Mouse (Mus musculus) embryo, embryonic 9.5 days (tissue): ENCODE measurements around the gene Greb1.
A peak's percentile ranks its signal among the peaks of the same experiment; 100 is the strongest.

ENCODE experiments used
- DNase-seq: peaks from one replicate; pipeline ENCODE4 v3.0.0-alpha.2; 2017; ENCODE audit errors: extremely low spot score

Gene Greb1

DNA sequence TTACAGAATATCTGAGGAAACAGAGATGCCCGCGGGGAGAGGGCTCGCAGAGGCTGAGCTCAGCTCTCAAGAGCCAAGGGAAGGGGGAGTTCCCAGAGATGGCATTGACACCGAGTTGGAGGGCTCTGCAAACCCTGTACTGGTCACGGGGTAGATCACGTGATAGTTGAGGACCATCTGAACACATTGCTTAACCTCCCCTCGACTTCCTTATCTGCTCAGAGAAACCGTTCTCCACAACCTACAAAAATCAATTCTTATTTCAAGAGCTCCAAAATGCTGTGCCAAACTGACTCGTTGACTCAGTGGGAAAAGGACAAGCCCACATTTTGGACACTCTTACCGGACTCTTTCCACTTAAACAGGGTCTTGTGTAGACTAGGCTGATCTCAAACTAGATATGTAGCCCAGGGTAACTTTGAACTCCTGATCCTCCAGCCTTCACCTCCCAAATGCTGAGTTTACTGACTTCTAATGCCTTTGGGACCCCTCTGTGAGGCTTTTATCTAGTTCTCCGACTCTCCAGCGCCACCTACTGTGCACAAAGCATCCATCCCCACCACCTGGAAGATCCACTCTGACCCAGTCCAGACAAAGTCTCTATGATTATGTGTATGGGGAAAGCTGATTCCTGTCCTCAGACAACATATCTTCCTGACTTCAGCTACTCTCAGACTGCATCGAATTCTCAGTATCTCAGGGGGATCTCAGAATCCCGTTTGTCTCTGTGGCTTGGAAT, 166.4 kb downstream of the Greb1 start:
- peak; percentile 63 for DNase-seq

DNA sequence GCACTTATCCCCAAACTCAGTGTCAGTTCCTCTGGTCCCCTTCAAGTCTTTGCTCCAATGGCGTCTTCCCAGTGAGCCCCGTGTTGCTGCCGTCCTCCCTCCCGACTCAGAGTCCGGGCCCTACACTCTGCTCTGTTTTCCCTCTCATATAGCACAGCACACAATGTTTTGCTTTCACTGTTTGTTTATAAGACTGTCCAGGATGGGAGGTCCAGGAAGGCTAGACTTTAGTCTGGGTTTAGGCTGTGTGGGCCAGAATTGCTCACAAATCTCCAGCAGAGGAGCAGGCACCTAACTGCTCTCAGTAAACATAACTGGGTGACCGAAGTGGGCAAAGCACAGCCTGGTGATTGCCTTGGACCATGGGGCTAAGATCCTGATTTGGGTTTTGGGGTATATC, 167.5 kb downstream of the Greb1 start:
- DNase-seq = no peak

- no peak for DNase-seq
Measured at GRCm38 (mm10) chr12:16631423-16631822, 169.3 kb downstream of the Greb1 start.

DNA sequence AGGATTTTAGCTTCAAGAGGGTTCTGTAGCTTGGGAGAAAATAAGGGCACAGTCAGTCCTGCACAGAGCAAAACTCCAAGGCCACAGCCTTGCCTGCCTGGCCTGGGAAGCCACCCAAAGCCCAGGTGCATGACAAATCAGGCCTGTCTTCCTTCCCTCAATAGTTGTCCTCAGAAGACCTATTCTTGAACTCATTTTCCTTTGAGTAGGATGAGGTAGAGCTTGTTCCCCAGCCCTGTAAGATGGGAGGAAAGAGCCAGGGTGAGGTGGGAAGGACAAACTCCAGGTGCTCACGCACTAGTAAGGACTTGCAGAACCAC, 169.9 kb downstream of the Greb1 start:
- no peak for DNase-seq

- DNase-seq = no peak
Measured at GRCm38 (mm10) chr12:16630152-16630865, 170.4 kb downstream of the Greb1 start.
